Mouse (Mus musculus) thymus, adult 18-20 months (tissue): Measurements from ENCODE around the gene Tmc3.

Experiments used
- DNase-seq, 2 experiments: peaks; one replicate each; pipeline ENCODE4 v3.0.0; 2022; ENCODE audit warnings: mixed read lengths in 2 of 2

The Tmc3 gene

GRCm38 (mm10) chr7:83639084-83639483, 54.4 kb downstream of the Tmc3 start:
- DNase-seq, result no peak

- DNase-seq, result no peak
Observed at GRCm38 (mm10) chr7:83640581-83640980, 55.9 kb downstream of the Tmc3 start.

GRCm38 (mm10) chr7:83641163-83641562, 56.4 kb downstream of the Tmc3 start:
- no peak for DNase-seq

- no peak for DNase-seq
Observed at GRCm38 (mm10) chr7:83643581-83643980, 58.9 kb downstream of the Tmc3 start.

GRCm38 (mm10) chr7:83644761-83645160, 60.0 kb downstream of the Tmc3 start:
- DNase-seq, result no peak

GRCm38 (mm10) chr7:83645476-83645875, 60.7 kb downstream of the Tmc3 start:
- DNase-seq, result no peak

GRCm38 (mm10) chr7:83648807-83649206, 64.1 kb downstream of the Tmc3 start:
- DNase-seq, result no peak

- DNase-seq, result no peak
Observed at GRCm38 (mm10) chr7:83650638-83651037, 65.9 kb downstream of the Tmc3 start.

GRCm38 (mm10) chr7:83652498-83652897, 67.8 kb downstream of the Tmc3 start:
- no peak for DNase-seq

- no peak for DNase-seq
Observed at GRCm38 (mm10) chr7:83653605-83654051, 68.9 kb downstream of the Tmc3 start.

GRCm38 (mm10) chr7:83654196-83654595, 69.5 kb downstream of the Tmc3 start:
- DNase-seq, result no peak

- DNase-seq, result peak; percentile 80 to 91
Observed at GRCm38 (mm10) chr7:83654938-83655630, 70.4 kb downstream of the Tmc3 start.

- DNase-seq, result no peak
Observed at GRCm38 (mm10) chr7:83658716-83659115, 74.0 kb downstream of the Tmc3 start.

- peak; percentile 58 to 78 for DNase-seq
Observed at GRCm38 (mm10) chr7:83659159-83660065, 74.7 kb downstream of the Tmc3 start.

GRCm38 (mm10) chr7:83660273-83660691, 75.6 kb downstream of the Tmc3 start:
- DNase-seq, result peak; percentile 78 to 86

GRCm38 (mm10) chr7:83661031-83661430, 76.3 kb downstream of the Tmc3 start:
- DNase-seq, result peak; percentile 71 to 83

- peak in 1 of 2 experiments; percentile 52 for DNase-seq
Observed at GRCm38 (mm10) chr7:83661763-83662162, 77.0 kb downstream of the Tmc3 start.

- no peak for DNase-seq
Observed at GRCm38 (mm10) chr7:83662711-83663375, 78.1 kb downstream of the Tmc3 start.

GRCm38 (mm10) chr7:83666087-83666595, 81.4 kb downstream of the Tmc3 start:
- no peak for DNase-seq

GRCm38 (mm10) chr7:83667936-83668645, 83.4 kb downstream of the Tmc3 start:
- DNase-seq, result no peak

- DNase-seq, result no peak
Observed at GRCm38 (mm10) chr7:83668724-83669123, 84.0 kb downstream of the Tmc3 start.

GRCm38 (mm10) chr7:83671573-83671972, 86.8 kb downstream of the Tmc3 start:
- no peak for DNase-seq
